Mouse (Mus musculus): ENCODE results near the gene Mtg2. TPM values are rescaled to one million over a fixed set of nuclear protein-coding genes. Genes with fewer than 3 reads are reported as not detected.

Gene Mtg2
- polyA plus RNA-seq, 2 experiments, result 22.1 to 29.8 TPM

- peaks cover 9% of the 10 kb centered on the region for H3K4me1 ChIP-seq (ENCODE audit: control insufficient read depth, insufficient read depth, low read length)
- no peak for TF ChIP-seq POLR2A (IDR thresholded peaks at IDR 0.05; ENCODE audit: borderline replicate concordance, extremely low read depth, insufficient read depth, insufficient read length)
- DNase-seq (ENCODE audit: low spot score) (no peak), ATAC-seq (ENCODE audit: low FRiP score, low read depth) (no peak)
- no peak overlapping the region for H3K4me3 ChIP-seq (replicated peaks; ENCODE audit: low read length)
- H3K9me3 ChIP-seq (ENCODE audit: control insufficient read depth, low read length), result no peaks in the 10 kb centered on the region
- H3K27ac ChIP-seq (replicated peaks; ENCODE audit: low read depth, low read length), result no peak overlapping the region
- no peaks in the 10 kb centered on the region for H3K27me3 ChIP-seq (ENCODE audit: control insufficient read depth, insufficient read depth, low read length)
- H3K36me3 ChIP-seq (ENCODE audit: control insufficient read depth, insufficient read depth, low read length), result peaks cover 8% of the 10 kb centered on the region; the same call in 1 of the 2 replicates
- no peak overlapping the region for H3K9ac ChIP-seq (ENCODE audit: low read depth, low read length, severe bottlenecking)
- 86% methylated on average over 7 of the region's 7 CpGs for WGBS
- H3K4me2 ChIP-seq (replicated peaks; ENCODE audit: low read depth, low read length, severe bottlenecking), result no peak overlapping the region
Measured at GRCm38 (mm10) chr2:180072886-180073285, 2.5 kb downstream of the Mtg2 start.

GRCm38 (mm10) chr2:180077622-180078021 is 7.2 kb downstream of the Mtg2 start:
- peaks cover 30% of the 10 kb centered on the region; the same call in 1 of the 2 replicates for H3K36me3 ChIP-seq (ENCODE audit: control insufficient read depth, insufficient read depth, low read length)
- DNase-seq (ENCODE audit: low spot score) (no peak), ATAC-seq (ENCODE audit: low FRiP score, low read depth) (no peak)
- 60% methylated on average over 3 of the region's 3 CpGs for WGBS
- no peak overlapping the region for H3K4me2 ChIP-seq (replicated peaks; ENCODE audit: low read depth, low read length, severe bottlenecking)
- TF ChIP-seq POLR2A (IDR thresholded peaks at IDR 0.05; ENCODE audit: borderline replicate concordance, extremely low read depth, insufficient read depth, insufficient read length), result no peak
- H3K27ac ChIP-seq (replicated peaks; ENCODE audit: low read depth, low read length), result no peak overlapping the region
- H3K4me1 ChIP-seq (ENCODE audit: control insufficient read depth, insufficient read depth, low read length), result no peaks in the 10 kb centered on the region
- no peaks in the 10 kb centered on the region for H3K27me3 ChIP-seq (ENCODE audit: control insufficient read depth, insufficient read depth, low read length)
- H3K9ac ChIP-seq (ENCODE audit: low read depth, low read length, severe bottlenecking), result no peak overlapping the region
- H3K4me3 ChIP-seq (replicated peaks; ENCODE audit: low read length), result no peak overlapping the region
- H3K9me3 ChIP-seq (ENCODE audit: control insufficient read depth, low read length), result no peaks in the 10 kb centered on the region

- no peaks in the 10 kb centered on the region for H3K4me1 ChIP-seq (ENCODE audit: control insufficient read depth, insufficient read depth, low read length)
- 96% methylated on average over 8 of the region's 8 CpGs for WGBS
- no peak overlapping the region for H3K4me2 ChIP-seq (replicated peaks; ENCODE audit: low read depth, low read length, severe bottlenecking)
- H3K9ac ChIP-seq (ENCODE audit: low read depth, low read length, severe bottlenecking), result no peak overlapping the region
- ATAC-seq (ENCODE audit: low FRiP score, low read depth) (no peak), DNase-seq (ENCODE audit: low spot score) (no peak)
- peaks cover 48% of the 10 kb centered on the region for H3K36me3 ChIP-seq (ENCODE audit: control insufficient read depth, insufficient read depth, low read length)
- no peak overlapping the region for H3K4me3 ChIP-seq (replicated peaks; ENCODE audit: low read length)
- H3K9me3 ChIP-seq (ENCODE audit: control insufficient read depth, low read length), result no peaks in the 10 kb centered on the region
- H3K27me3 ChIP-seq (ENCODE audit: control insufficient read depth, insufficient read depth, low read length), result no peaks in the 10 kb centered on the region
- no peak for TF ChIP-seq POLR2A (IDR thresholded peaks at IDR 0.05; ENCODE audit: borderline replicate concordance, extremely low read depth, insufficient read depth, insufficient read length)
- H3K27ac ChIP-seq (replicated peaks; ENCODE audit: low read depth, low read length), result no peak overlapping the region
Measured at GRCm38 (mm10) chr2:180080680-180081079, 10.3 kb downstream of the Mtg2 start.

- ATAC-seq (ENCODE audit: low FRiP score, low read depth) (no peak), DNase-seq (ENCODE audit: low spot score) (no peak)
- H3K27ac ChIP-seq (replicated peaks; ENCODE audit: low read depth, low read length), result no peak overlapping the region
- H3K36me3 ChIP-seq (ENCODE audit: control insufficient read depth, insufficient read depth, low read length), result peaks cover 45% of the 10 kb centered on the region
- no peak overlapping the region for H3K4me3 ChIP-seq (replicated peaks; ENCODE audit: low read length)
- no peaks in the 10 kb centered on the region for H3K4me1 ChIP-seq (ENCODE audit: control insufficient read depth, insufficient read depth, low read length)
- TF ChIP-seq POLR2A (IDR thresholded peaks at IDR 0.05; ENCODE audit: borderline replicate concordance, extremely low read depth, insufficient read depth, insufficient read length), result no peak
- no peaks in the 10 kb centered on the region for H3K27me3 ChIP-seq (ENCODE audit: control insufficient read depth, insufficient read depth, low read length)
- WGBS, result 90% methylated on average over 10 of the region's 10 CpGs
- H3K4me2 ChIP-seq (replicated peaks; ENCODE audit: low read depth, low read length, severe bottlenecking), result no peak overlapping the region
- H3K9me3 ChIP-seq (ENCODE audit: control insufficient read depth, low read length), result no peaks in the 10 kb centered on the region; the same call in 1 of the 2 replicates
- no peak overlapping the region for H3K9ac ChIP-seq (ENCODE audit: low read depth, low read length, severe bottlenecking)
Measured at GRCm38 (mm10) chr2:180083063-180083462, 12.7 kb downstream of the Mtg2 start.

- H3K27me3 ChIP-seq (ENCODE audit: control insufficient read depth, insufficient read depth, low read length), result no peaks in the 10 kb centered on the region
- peaks cover 36% of the 10 kb centered on the region for H3K36me3 ChIP-seq (ENCODE audit: control insufficient read depth, insufficient read depth, low read length)
- TF ChIP-seq POLR2A (IDR thresholded peaks at IDR 0.05; ENCODE audit: borderline replicate concordance, extremely low read depth, insufficient read depth, insufficient read length), result no peak
- H3K9ac ChIP-seq (ENCODE audit: low read depth, low read length, severe bottlenecking), result no peak overlapping the region
- WGBS, result 9% methylated on average over 3 of the region's 3 CpGs
- no peaks in the 10 kb centered on the region for H3K4me1 ChIP-seq (ENCODE audit: control insufficient read depth, insufficient read depth, low read length)
- ATAC-seq (ENCODE audit: low FRiP score, low read depth) (no peak), DNase-seq (ENCODE audit: low spot score) (no peak)
- no peak overlapping the region for H3K4me2 ChIP-seq (replicated peaks; ENCODE audit: low read depth, low read length, severe bottlenecking)
- no peak overlapping the region for H3K27ac ChIP-seq (replicated peaks; ENCODE audit: low read depth, low read length)
- no peaks in the 10 kb centered on the region; the same call in 1 of the 2 replicates for H3K9me3 ChIP-seq (ENCODE audit: control insufficient read depth, low read length)
- H3K4me3 ChIP-seq (replicated peaks; ENCODE audit: low read length), result no peak overlapping the region
Measured at GRCm38 (mm10) chr2:180084565-180084964, 14.2 kb downstream of the Mtg2 start.
